Mouse (Mus musculus): ENCODE results near the gene Cmss1. TPM values are rescaled to one million over a fixed set of nuclear protein-coding genes. Genes with fewer than 3 reads are reported as not detected.

The Cmss1 gene
- 10 to 100 TPM; 16.6 to 25.6 (median 17.6) TPM for total RNA-seq (2022)

- DNase-seq, result peak; percentile 67
Measured at GRCm38 (mm10) chr16:57606444-57607227, at the start of gene Cmss1. Gene Cmss1 (minus strand): TSS chr16:57606864.

GRCm38 (mm10) chr16:57649888-57650287 is 43.2 kb upstream of the Cmss1 start:
- DNase-seq, result peak; percentile 21

GRCm38 (mm10) chr16:57641346-57641885 is 34.8 kb upstream of the Cmss1 start:
- DNase-seq, result no peak

GRCm38 (mm10) chr16:57634766-57635165 is 28.1 kb upstream of the Cmss1 start:
- DNase-seq, result no peak

GRCm38 (mm10) chr16:57634191-57634590 is 27.5 kb upstream of the Cmss1 start:
- DNase-seq, result peak; percentile 48

- no peak for DNase-seq
Measured at GRCm38 (mm10) chr16:57611768-57612167, 5.1 kb upstream of the Cmss1 start.

GRCm38 (mm10) chr16:57601031-57601430 is 5.6 kb downstream of the Cmss1 start:
- DNase-seq, result no peak

GRCm38 (mm10) chr16:57597295-57597957 is 9.2 kb downstream of the Cmss1 start:
- no peak for DNase-seq

GRCm38 (mm10) chr16:57593422-57594157 is 13.1 kb downstream of the Cmss1 start:
- DNase-seq, result no peak

GRCm38 (mm10) chr16:57585201-57585600 is 21.5 kb downstream of the Cmss1 start:
- no peak for DNase-seq

GRCm38 (mm10) chr16:57582008-57582407 is 24.7 kb downstream of the Cmss1 start:
- DNase-seq, result no peak

- DNase-seq, result no peak
Measured at GRCm38 (mm10) chr16:57580041-57580440, 26.6 kb downstream of the Cmss1 start.

GRCm38 (mm10) chr16:57577519-57577918 is 29.1 kb downstream of the Cmss1 start:
- DNase-seq, result no peak

GRCm38 (mm10) chr16:57575764-57576388 is 30.8 kb downstream of the Cmss1 start:
- DNase-seq, result no peak

- DNase-seq, result no peak
Measured at GRCm38 (mm10) chr16:57573831-57574230, 32.8 kb downstream of the Cmss1 start.

GRCm38 (mm10) chr16:57570789-57571311 is 35.8 kb downstream of the Cmss1 start:
- no peak for DNase-seq

- DNase-seq, result no peak
Measured at GRCm38 (mm10) chr16:57568648-57569404, 37.8 kb downstream of the Cmss1 start.

GRCm38 (mm10) chr16:57566215-57566614 is 40.4 kb downstream of the Cmss1 start:
- DNase-seq, result no peak

GRCm38 (mm10) chr16:57564807-57565206 is 41.9 kb downstream of the Cmss1 start:
- DNase-seq, result no peak

- no peak for DNase-seq
Measured at GRCm38 (mm10) chr16:57563453-57563852, 43.2 kb downstream of the Cmss1 start.

GRCm38 (mm10) chr16:57560185-57560584 is 46.5 kb downstream of the Cmss1 start:
- DNase-seq, result no peak

Data from adrenal gland, adult 8-10 months (tissue).